Mouse (Mus musculus) midbrain, embryonic 15.5 days (tissue): ENCODE measurements around the gene Safb. TPM values are rescaled to one million over a fixed set of nuclear protein-coding genes. Genes with fewer than 3 reads are reported as not detected.

ENCODE experiments used
- ATAC-seq: fragments of 200-750 bp; cut with Nextera tagmentation; replicated peaks from 2 replicates; pipeline ENCODE4 v1.8.0; 2017; ENCODE audit warnings: moderate TSS enrichment
- H3K27ac ChIP-seq: fragments of 300-500 bp; sonication (generic); 2 replicates; pipeline ENCODE4 v1.5.1; 2015; ENCODE audit warnings: mild to moderate bottlenecking, inconsistent platforms
- H3K27me3 ChIP-seq: fragments of 300-500 bp; sonication (generic); replicated peaks from 2 replicates; pipeline ENCODE4 v1.6.1; 2015; ENCODE audit warnings: inconsistent platforms
- H3K36me3 ChIP-seq: fragments of 300-500 bp; sonication (generic); replicated peaks from 2 replicates; pipeline ENCODE4 v1.6.1; 2015; ENCODE audit warnings: inconsistent platforms
- H3K4me1 ChIP-seq: fragments of 300-500 bp; sonication (generic); 2 replicates; pipeline ENCODE4 v1.6.1; 2015; ENCODE audit warnings: inconsistent platforms
- H3K4me2 ChIP-seq: fragments of 300-500 bp; sonication (generic); 2 replicates; pipeline ENCODE4 v1.6.1; 2015; ENCODE audit warnings: inconsistent platforms, mild to moderate bottlenecking, moderate library complexity
- H3K4me3 ChIP-seq: fragments of 300-500 bp; sonication (generic); 2 replicates; pipeline ENCODE4 v1.5.1; 2015; ENCODE audit warnings: mild to moderate bottlenecking, inconsistent platforms
- H3K9ac ChIP-seq: fragments of 300-500 bp; sonication (generic); 2 replicates; pipeline ENCODE4 v1.6.1; 2015; ENCODE audit warnings: mild to moderate bottlenecking, inconsistent platforms
- H3K9me3 ChIP-seq: fragments of 300-500 bp; sonication (generic); 2 replicates; pipeline ENCODE4 v1.6.1; 2016; ENCODE audit warnings: inconsistent platforms
- WGBS: fragments of 180-500 bp; shearing (Covaris S2); methylation state at CpG from one replicate; pipeline ENCODE4 v1.1.7; 2015; ENCODE audit warnings: mixed read lengths; 5-methylcytosine and 5-hydroxymethylcytosine counted together
- polyA plus RNA-seq: library from polyadenylated mRNA; unstranded; fragments of >200 nt; fragmentation: Nextera tagmentation; extraction: Ambion mirVana; gene quantifications from 2 replicates; pipeline ENCODE4 v1.2.1, GENCODE M21; 2015

The Safb gene
- polyA plus RNA-seq, 1 experiment from 2014 or later, result 129 TPM

- peak overlapping the region; percentile 13 for H3K27ac ChIP-seq
- H3K9ac ChIP-seq, result no peak overlapping the region
- no peaks in the 10 kb centered on the region for H3K36me3 ChIP-seq
- WGBS, result 57% methylated on average over 9 of the region's 9 CpGs
- H3K27me3 ChIP-seq, result no peaks in the 10 kb centered on the region
- no peak for ATAC-seq
- no peaks in the 10 kb centered on the region for H3K9me3 ChIP-seq
- H3K4me3 ChIP-seq, result no peak overlapping the region
- no peak overlapping the region for H3K4me2 ChIP-seq
- peaks cover 40% of the 10 kb centered on the region for H3K4me1 ChIP-seq
Measured at GRCm38 (mm10) chr17:56547846-56548604, 36.6 kb upstream of the Safb start.

- Histone ChIP-seq H3K27ac (peak overlapping the region; percentile 13), H3K4me1 (peaks cover 40% of the 10 kb centered on the region)
Measured at GRCm38 (mm10) chr17:56548605-56549105, 36.0 kb upstream of the Safb start.

GRCm38 (mm10) chr17:56550784-56551475, 33.7 kb upstream of the Safb start:
- no peaks in the 10 kb centered on the region for H3K27me3 ChIP-seq
- H3K4me1 ChIP-seq, result peaks cover 37% of the 10 kb centered on the region
- ATAC-seq, result no peak
- no peak overlapping the region for H3K4me2 ChIP-seq
- H3K36me3 ChIP-seq, result no peaks in the 10 kb centered on the region
- WGBS, result 79% methylated on average over 12 of the region's 12 CpGs
- no peak overlapping the region for H3K4me3 ChIP-seq
- peak overlapping the region; percentile 81 for H3K27ac ChIP-seq
- H3K9ac ChIP-seq, result no peak overlapping the region
- no peaks in the 10 kb centered on the region for H3K9me3 ChIP-seq

More at GRCm38 (mm10) chr17:56548605-56549105, 36.0 kb upstream of the Safb start:
- ATAC-seq, result no peak
- Histone ChIP-seq H3K36me3 (no peaks in the 10 kb centered on the region), H3K27me3 (no peaks in the 10 kb centered on the region), H3K4me3 (no peak overlapping the region), H3K4me2 (no peak overlapping the region), H3K9me3 (no peaks in the 10 kb centered on the region), H3K9ac (no peak overlapping the region)
- WGBS, result 31% methylated on average over 4 of the region's 4 CpGs

GRCm38 (mm10) chr17:56551841-56552581, 32.6 kb upstream of the Safb start:
- H3K27ac ChIP-seq, result peak overlapping the region; percentile 81
- peaks cover 32% of the 10 kb centered on the region for H3K4me1 ChIP-seq
- no peak overlapping the region for H3K9ac ChIP-seq
- H3K9me3 ChIP-seq, result no peaks in the 10 kb centered on the region
- no peak overlapping the region for H3K4me3 ChIP-seq
- no peak overlapping the region for H3K4me2 ChIP-seq
- no peaks in the 10 kb centered on the region for H3K27me3 ChIP-seq
- ATAC-seq, result peak; percentile 82
- WGBS, result 18% methylated on average over 6 of the region's 6 CpGs
- H3K36me3 ChIP-seq, result no peaks in the 10 kb centered on the region

GRCm38 (mm10) chr17:56552781-56553363, 31.8 kb upstream of the Safb start:
- H3K4me2 ChIP-seq, result no peak overlapping the region
- WGBS, result 54% methylated on average over 5 of the region's 5 CpGs
- H3K9me3 ChIP-seq, result no peaks in the 10 kb centered on the region
- no peak overlapping the region for H3K4me3 ChIP-seq
- peaks cover 26% of the 10 kb centered on the region for H3K4me1 ChIP-seq
- no peak overlapping the region for H3K9ac ChIP-seq
- no peaks in the 10 kb centered on the region for H3K36me3 ChIP-seq
- H3K27ac ChIP-seq, result peak overlapping the region; percentile 81
- ATAC-seq, result peak; percentile 7
- no peaks in the 10 kb centered on the region for H3K27me3 ChIP-seq

GRCm38 (mm10) chr17:56554122-56554551, 30.5 kb upstream of the Safb start, which contains the start of gene Gm20219:
Gm20219 (minus strand) TSS chr17:56554387.
- H3K4me3 ChIP-seq, result no peak within 1 kb of the TSS
- no peak for ATAC-seq
- H3K4me1 ChIP-seq, result peaks cover 20% of the 10 kb centered on the region
- no peaks in the 10 kb centered on the region for H3K36me3 ChIP-seq
- 82% methylated on average over 20 of the region's 20 CpGs for WGBS
- H3K4me2 ChIP-seq, result no peak within 1 kb of the TSS
- H3K27ac ChIP-seq, result peak within 1 kb of the TSS; percentile 81; the same call in 1 of the 2 replicates
- no peaks in the 10 kb centered on the region for H3K9me3 ChIP-seq
- H3K27me3 ChIP-seq, result no peaks in the 10 kb centered on the region
- no peak within 1 kb of the TSS for H3K9ac ChIP-seq

- 21% methylated on average over 3 of the region's 3 CpGs for WGBS
- Histone ChIP-seq H3K9me3 (no peaks in the 10 kb centered on the region), H3K27me3 (no peaks in the 10 kb centered on the region), H3K36me3 (peaks cover 23% of the 10 kb centered on the region), H3K27ac (no peak overlapping the region), H3K4me3 (no peak overlapping the region), H3K9ac (no peak overlapping the region), H3K4me1 (no peaks in the 10 kb centered on the region), H3K4me2 (no peak overlapping the region)
- ATAC-seq, result peak; percentile 50
Measured at GRCm38 (mm10) chr17:56558448-56558847, 26.2 kb upstream of the Safb start.

- Histone ChIP-seq H3K4me2 (no peak overlapping the region), H3K36me3 (peaks cover 32% of the 10 kb centered on the region), H3K9me3 (no peaks in the 10 kb centered on the region), H3K4me1 (no peaks in the 10 kb centered on the region), H3K27me3 (no peaks in the 10 kb centered on the region), H3K9ac (no peak overlapping the region), H3K4me3 (no peak overlapping the region), H3K27ac (no peak overlapping the region)
- WGBS, result 78% methylated on average over 3 of the region's 3 CpGs
- no peak for ATAC-seq
Measured at GRCm38 (mm10) chr17:56559386-56559785, 25.2 kb upstream of the Safb start.

- ATAC-seq, result no peak
- H3K27me3 ChIP-seq, result no peaks in the 10 kb centered on the region
- H3K9ac ChIP-seq, result no peak overlapping the region
- H3K4me1 ChIP-seq, result no peaks in the 10 kb centered on the region
- WGBS, result 72% methylated on average over 1 of the region's 1 CpGs
- H3K27ac ChIP-seq, result no peak overlapping the region
- no peak overlapping the region for H3K4me2 ChIP-seq
- peaks cover 40% of the 10 kb centered on the region for H3K36me3 ChIP-seq
- H3K9me3 ChIP-seq, result no peaks in the 10 kb centered on the region
- H3K4me3 ChIP-seq, result no peak overlapping the region
Measured at GRCm38 (mm10) chr17:56560131-56560530, 24.5 kb upstream of the Safb start.

GRCm38 (mm10) chr17:56561866-56562265, 22.8 kb upstream of the Safb start:
- no peak for ATAC-seq
- 95% methylated on average over 2 of the region's 2 CpGs for WGBS
- no peaks in the 10 kb centered on the region for H3K9me3 ChIP-seq

GRCm38 (mm10) chr17:56566293-56566692, 18.3 kb upstream of the Safb start:
- Histone ChIP-seq H3K36me3 (peaks cover 93% of the 10 kb centered on the region), H3K4me1 (no peaks in the 10 kb centered on the region), H3K9ac (no peak overlapping the region), H3K27me3 (no peaks in the 10 kb centered on the region), H3K9me3 (no peaks in the 10 kb centered on the region), H3K27ac (no peak overlapping the region), H3K4me3 (no peak overlapping the region), H3K4me2 (no peak overlapping the region)
- no peak for ATAC-seq
- 95% methylated on average over 29 of the region's 29 CpGs for WGBS

More at GRCm38 (mm10) chr17:56561866-56562265, 22.8 kb upstream of the Safb start:
- H3K4me2 ChIP-seq, result no peak overlapping the region
- no peaks in the 10 kb centered on the region for H3K4me1 ChIP-seq
- no peak overlapping the region for H3K27ac ChIP-seq
- H3K36me3 ChIP-seq, result peaks cover 57% of the 10 kb centered on the region
- H3K27me3 ChIP-seq, result no peaks in the 10 kb centered on the region
- no peak overlapping the region for H3K4me3 ChIP-seq
- no peak overlapping the region for H3K9ac ChIP-seq

- Histone ChIP-seq H3K36me3 (peaks cover 93% of the 10 kb centered on the region), H3K27me3 (no peaks in the 10 kb centered on the region), H3K4me2 (no peak overlapping the region), H3K4me3 (no peak overlapping the region), H3K27ac (no peak overlapping the region), H3K9me3 (no peaks in the 10 kb centered on the region), H3K9ac (no peak overlapping the region), H3K4me1 (no peaks in the 10 kb centered on the region)
- ATAC-seq, result no peak
- WGBS, result 87% methylated on average over 5 of the region's 5 CpGs
Measured at GRCm38 (mm10) chr17:56566918-56567317, 17.7 kb upstream of the Safb start.
